Mouse (Mus musculus) liver, embryonic 14 days (tissue): Measurements from ENCODE around the gene Lamtor1. TPM values are rescaled to one million over a fixed set of nuclear protein-coding genes. Genes with fewer than 3 reads are reported as not detected.

Source experiments
- polyA plus RNA-seq: library from polyadenylated mRNA; depleted of rRNA; stranded (reverse); fragments of >200 nt; gene quantifications from 2 replicates; pipeline ENCODE4 v1.2.3, GENCODE M21; 2012; rRNA removed

Lamtor1 gene
- polyA plus RNA-seq: 58.7 and 64.3 TPM in 2 replicates

GRCm38 (mm10) chr7:101905561-101906286 is at the start of gene Lamtor1:
TSS of gene Lamtor1 (plus strand) at chr7:101905904.

GRCm38 (mm10) chr7:101857094-101857493 is 48.6 kb upstream of the Lamtor1 start, which contains the start of gene Folr2:
TSS of gene Folr2 (minus strand) at chr7:101857194.

GRCm38 (mm10) chr7:101863415-101863814 is 42.3 kb upstream of the Lamtor1 start, which contains the start of gene Anapc15:
TSS of gene Anapc15 (plus strand) at chr7:101863715.

GRCm38 (mm10) chr7:101870629-101871028 is 35.1 kb upstream of the Lamtor1 start, which contains the start of gene Folr1:
TSS of gene Folr1 (minus strand) at chr7:101870788.

GRCm38 (mm10) chr7:101906287-101906681 is 580 bp downstream of the Lamtor1 start, which contains the start of gene Tomt:
TSS of gene Tomt (minus strand) at chr7:101906359.

GRCm38 (mm10) chr7:101933751-101934240 is 28.1 kb downstream of the Lamtor1 start, which contains the start of the genes Lrrc51 and Numa1:
TSS of gene Lrrc51 (minus strand) at chr7:101933895.
TSS of gene Numa1 (plus strand) at chr7:101934111.

Other genes starting within 250 kb of the Lamtor1 start
- gene Clpb, start 242.3 kb upstream of the Lamtor1 start, polyA plus RNA-seq: 8.3 and 8.9 TPM in 2 replicates
- not detected in 2 replicates for gene Phox2a, start 87.6 kb upstream of the Lamtor1 start, polyA plus RNA-seq
- gene Inppl1, start 67.7 kb upstream of the Lamtor1 start, polyA plus RNA-seq: 4.6 TPM in 2 replicates
- gene Folr2, start 48.7 kb upstream of the Lamtor1 start, polyA plus RNA-seq: 7.9 and 8.4 TPM in 2 replicates
- 59.8 and 64.5 TPM in 2 replicates for gene Anapc15, start 42.2 kb upstream of the Lamtor1 start, polyA plus RNA-seq
- gene Folr1, start 35.1 kb upstream of the Lamtor1 start, polyA plus RNA-seq: 0.18 and 0.37 TPM in 2 replicates
- 0.11 and 0.12 TPM in 2 replicates for gene Tomt, start 455 bp downstream of the Lamtor1 start, polyA plus RNA-seq
- gene Lrrc51, start 28.0 kb downstream of the Lamtor1 start, polyA plus RNA-seq: 1.1 and 1.4 TPM in 2 replicates
- 23.8 and 28.1 TPM in 2 replicates for gene Numa1, start 28.2 kb downstream of the Lamtor1 start, polyA plus RNA-seq
- gene Il18bp, start 112.8 kb downstream of the Lamtor1 start, polyA plus RNA-seq: 9.0 and 12.3 TPM in 2 replicates
- gene Rnf121, start 159.6 kb downstream of the Lamtor1 start, polyA plus RNA-seq: 17.6 and 17.7 TPM in 2 replicates
- 15.5 and 16.8 TPM in 2 replicates for gene Xndc1, start 159.6 kb downstream of the Lamtor1 start, polyA plus RNA-seq
- 0.98 and 1.3 TPM in 2 replicates for gene Xntrpc, start 159.8 kb downstream of the Lamtor1 start, polyA plus RNA-seq
- 0.06 TPM in 1 of 2 replicates, not detected in the other for gene Trpc2, start 177.2 kb downstream of the Lamtor1 start, polyA plus RNA-seq
- 0.03 and 0.41 TPM in 2 replicates for gene Art1, start 195.8 kb downstream of the Lamtor1 start, polyA plus RNA-seq
- 0.09 and 0.16 TPM in 2 replicates for gene Art5, start 203.6 kb downstream of the Lamtor1 start, polyA plus RNA-seq
- gene Chrna10, start 210.9 kb downstream of the Lamtor1 start, polyA plus RNA-seq: 0.01 TPM in 1 of 2 replicates, not detected in the other